Mouse (Mus musculus) c-Kit-positive CD71-positive TER-119-negative erythroid progenitor cells, embryonic 14.5 days (primary cell): Measurements from ENCODE around the gene Ndufa1.
"Not testable (repeated sequence)": the region's sequence is repeated elsewhere in the genome, so short reads cannot be mapped to it uniquely, and the experiment has no call there.

Experiments
- DNase-seq: peaks from one replicate; pipeline ENCODE4 v3.0.0-alpha.2; 2013; ENCODE audit warnings: low read depth

The Ndufa1 gene

DNA sequence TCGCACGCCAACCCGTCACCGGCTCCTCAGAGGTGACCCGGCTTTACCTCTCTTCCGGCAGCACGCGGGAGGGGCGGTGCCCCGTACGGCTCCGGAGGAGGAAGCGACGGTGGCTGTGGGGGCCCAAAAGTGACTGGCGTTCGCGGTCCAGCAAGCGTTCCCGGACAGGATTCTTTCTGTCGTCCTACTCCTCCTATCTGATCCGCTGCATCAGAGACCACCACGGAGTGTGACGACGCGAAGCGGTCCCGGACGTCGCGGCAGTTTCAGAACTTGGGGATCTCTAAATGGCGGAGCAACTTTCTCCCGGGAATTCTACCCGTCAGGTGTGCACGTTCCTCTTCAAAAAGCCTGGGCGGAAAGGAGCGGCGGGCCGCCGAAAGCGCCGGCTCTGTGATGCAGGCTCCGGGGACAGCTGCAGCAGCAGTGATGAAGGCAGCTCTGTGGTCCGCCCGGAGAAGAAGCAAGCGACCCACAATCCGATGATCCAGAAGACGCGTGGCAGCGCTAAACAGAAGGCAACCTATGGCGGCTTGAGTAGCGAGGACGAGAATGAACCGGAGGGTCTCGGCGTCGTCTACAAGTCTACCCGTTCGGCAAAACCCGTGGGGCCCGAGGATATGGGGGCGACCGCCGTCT, at the start of gene Ndufa1, which contains the start of gene Rnf113a1:
Ndufa1 (minus strand) TSS at position 59 of the 639 bp plus-strand sequence.
Rnf113a1 (plus strand) TSS at position 141 of the 639 bp plus-strand sequence.
- peak; percentile 63 for DNase-seq

DNA sequence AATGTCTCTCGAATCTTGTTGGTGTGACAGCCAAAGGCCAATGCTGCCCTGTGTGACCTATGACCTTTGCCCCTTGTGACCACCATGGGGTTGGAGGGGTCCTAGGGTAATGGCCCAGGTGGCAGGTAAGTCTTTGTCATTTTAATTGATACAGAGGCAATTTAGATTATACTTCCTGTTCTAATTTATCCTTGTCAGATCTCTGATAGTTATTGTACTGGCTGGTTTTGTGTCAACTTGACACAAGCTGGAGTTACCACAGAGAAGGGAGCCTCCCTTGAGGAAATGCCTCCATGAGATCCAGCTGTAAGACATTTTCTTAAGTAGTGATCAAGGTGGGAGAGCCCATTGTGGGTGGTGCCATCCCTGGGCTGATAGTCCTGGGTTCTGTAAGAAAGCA, 31.2 kb upstream of the Ndufa1 start, which contains the start of gene Rhox1:
Rhox1 (minus strand) TSS at position 101 of the 400 bp plus-strand sequence.
- DNase-seq = not testable (repeated sequence)

- no peak for DNase-seq
These were observed 20.0 kb upstream of the Ndufa1 start, which contains the start of gene Gm9 for GRCm38 (mm10) chrX:37210941-37211340. Gene Gm9, minus strand, starts transcription at chrX:37211041.

- DNase-seq = no peak
These were observed 7.7 kb upstream of the Ndufa1 start for GRCm38 (mm10) chrX:37198676-37199075.

DNA sequence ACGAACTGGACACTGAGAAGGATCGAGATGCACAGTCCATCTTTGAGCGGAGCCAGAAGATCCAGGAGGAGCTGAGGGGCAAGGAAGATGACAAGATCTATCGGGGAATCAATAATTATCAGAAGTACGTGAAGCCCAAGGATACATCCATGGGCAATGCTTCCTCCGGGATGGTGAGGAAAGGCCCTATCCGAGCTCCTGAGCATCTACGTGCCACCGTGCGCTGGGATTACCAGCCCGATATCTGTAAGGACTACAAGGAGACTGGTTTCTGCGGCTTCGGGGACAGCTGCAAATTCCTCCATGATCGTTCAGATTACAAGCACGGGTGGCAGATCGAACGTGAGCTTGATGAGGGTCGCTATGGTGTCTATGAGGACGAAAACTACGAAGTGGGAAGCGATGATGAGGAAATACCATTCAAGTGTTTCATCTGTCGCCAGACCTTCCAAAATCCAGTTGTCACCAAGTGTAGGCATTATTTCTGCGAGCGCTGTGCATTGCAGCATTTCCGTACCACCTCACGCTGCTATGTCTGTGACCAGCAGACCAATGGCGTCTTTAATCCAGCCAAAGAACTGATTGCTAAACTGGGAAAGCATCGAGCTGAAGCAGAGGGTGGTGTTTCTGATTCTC, 899 bp upstream of the Ndufa1 start:
- DNase-seq = no peak

GRCm38 (mm10) chrX:37190755-37191104, 233 bp downstream of the Ndufa1 start:
- no peak for DNase-seq

GRCm38 (mm10) chrX:37184401-37184800, 6.6 kb downstream of the Ndufa1 start:
- DNase-seq = not testable (repeated sequence)

- no peak for DNase-seq
These were observed 22.2 kb downstream of the Ndufa1 start, which contains the start of gene Akap14 for GRCm38 (mm10) chrX:37168742-37169141. Gene Akap14, minus strand, starts transcription at chrX:37168842.

DNA sequence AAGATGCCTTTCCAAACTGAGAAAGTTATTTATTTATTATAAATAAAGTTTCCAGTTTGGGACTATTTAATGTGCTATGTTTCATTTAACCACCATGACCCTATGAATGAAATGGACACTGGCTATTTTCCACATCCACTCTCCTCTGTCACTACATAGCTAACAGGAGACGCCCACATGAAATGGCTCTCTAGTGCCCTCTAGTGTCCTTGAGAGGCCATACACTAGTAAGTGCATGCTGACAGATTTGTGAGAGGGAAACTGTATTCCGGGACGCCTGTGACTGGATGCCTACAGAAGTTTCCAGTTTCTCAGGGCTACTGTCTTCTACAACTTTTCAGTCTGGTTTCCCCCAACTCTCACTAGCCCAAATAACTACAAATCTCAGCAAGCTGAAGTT, 23.9 kb downstream of the Ndufa1 start:
- DNase-seq = peak; percentile 43

DNA sequence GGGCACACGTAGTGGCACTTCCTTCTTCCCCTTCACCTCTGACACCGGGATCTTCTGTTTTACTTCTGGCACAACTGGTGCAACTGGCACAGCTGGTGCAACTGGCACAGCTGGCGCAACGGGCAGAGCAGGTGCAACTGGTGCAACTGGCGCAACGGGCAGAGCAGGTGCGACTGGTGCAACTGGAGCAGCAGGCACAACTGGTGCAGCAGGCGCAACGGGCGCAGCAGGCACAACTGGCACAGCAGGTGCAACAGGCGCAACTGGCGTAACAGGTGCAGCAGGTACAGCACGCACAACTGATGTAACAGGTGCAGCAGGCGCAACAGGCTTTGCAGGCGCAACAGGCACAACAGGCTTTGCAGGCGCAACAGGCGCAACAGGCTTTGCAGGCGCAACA, 27.8 kb downstream of the Ndufa1 start:
- no peak for DNase-seq

GRCm38 (mm10) chrX:37161169-37161568, 29.8 kb downstream of the Ndufa1 start:
- DNase-seq = no peak

- DNase-seq = peak; percentile 3
These were observed 33.1 kb downstream of the Ndufa1 start for GRCm38 (mm10) chrX:37157839-37158238.

- DNase-seq = peak; percentile 43
These were observed 46.0 kb downstream of the Ndufa1 start for GRCm38 (mm10) chrX:37144954-37145353.

DNA sequence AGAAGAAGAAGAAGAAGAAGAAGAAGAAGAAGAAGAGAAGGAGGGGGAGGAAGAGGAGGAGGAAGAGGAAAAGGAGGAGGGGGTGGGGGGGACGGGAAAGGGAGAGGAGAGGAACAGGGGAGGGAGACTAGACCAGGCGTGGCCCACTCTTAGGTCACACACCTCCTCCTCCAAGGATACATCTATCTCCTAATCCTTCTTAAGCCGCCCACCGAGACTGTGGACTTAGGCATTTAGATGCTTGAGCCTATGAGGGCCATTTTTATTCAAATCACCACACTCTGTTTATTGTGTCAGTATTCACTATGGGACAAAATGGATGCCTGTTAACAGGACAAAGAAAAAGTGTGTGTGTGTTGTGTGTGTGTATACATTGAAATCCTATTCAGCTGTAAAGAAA, 46.5 kb downstream of the Ndufa1 start:
- not testable (repeated sequence) for DNase-seq

DNA sequence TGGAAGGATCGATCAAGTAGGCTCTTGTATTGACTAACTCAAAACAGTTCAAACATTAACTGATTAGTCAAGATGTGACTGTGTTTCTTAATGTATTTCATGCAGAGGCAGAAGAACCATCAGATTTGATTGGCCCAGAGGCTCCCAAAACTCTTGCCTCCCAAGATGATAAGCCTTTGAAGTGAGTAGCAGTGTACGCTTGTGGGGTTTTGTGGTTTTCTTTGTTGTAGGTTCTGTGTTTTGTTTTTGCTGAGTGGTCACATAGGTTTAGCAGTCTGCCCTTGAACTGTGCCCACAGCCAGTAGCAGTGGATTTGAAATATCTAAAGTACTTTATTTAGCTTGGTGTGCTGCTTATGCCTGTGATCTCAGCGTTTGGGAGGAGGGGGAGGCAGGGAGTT, 49.2 kb downstream of the Ndufa1 start:
- no peak for DNase-seq
